Mouse (Mus musculus) right cerebral cortex, postnatal 4 days (tissue): ENCODE data around the gene Vps26a.

Source experiments
- DNase-seq: peaks from one replicate; pipeline ENCODE4 v3.0.0-alpha.2; 2022

The Vps26a gene

GRCm38 (mm10) chr10:62412906-62413605, 73.5 kb downstream of the Vps26a start:
- no peak for DNase-seq

DNA sequence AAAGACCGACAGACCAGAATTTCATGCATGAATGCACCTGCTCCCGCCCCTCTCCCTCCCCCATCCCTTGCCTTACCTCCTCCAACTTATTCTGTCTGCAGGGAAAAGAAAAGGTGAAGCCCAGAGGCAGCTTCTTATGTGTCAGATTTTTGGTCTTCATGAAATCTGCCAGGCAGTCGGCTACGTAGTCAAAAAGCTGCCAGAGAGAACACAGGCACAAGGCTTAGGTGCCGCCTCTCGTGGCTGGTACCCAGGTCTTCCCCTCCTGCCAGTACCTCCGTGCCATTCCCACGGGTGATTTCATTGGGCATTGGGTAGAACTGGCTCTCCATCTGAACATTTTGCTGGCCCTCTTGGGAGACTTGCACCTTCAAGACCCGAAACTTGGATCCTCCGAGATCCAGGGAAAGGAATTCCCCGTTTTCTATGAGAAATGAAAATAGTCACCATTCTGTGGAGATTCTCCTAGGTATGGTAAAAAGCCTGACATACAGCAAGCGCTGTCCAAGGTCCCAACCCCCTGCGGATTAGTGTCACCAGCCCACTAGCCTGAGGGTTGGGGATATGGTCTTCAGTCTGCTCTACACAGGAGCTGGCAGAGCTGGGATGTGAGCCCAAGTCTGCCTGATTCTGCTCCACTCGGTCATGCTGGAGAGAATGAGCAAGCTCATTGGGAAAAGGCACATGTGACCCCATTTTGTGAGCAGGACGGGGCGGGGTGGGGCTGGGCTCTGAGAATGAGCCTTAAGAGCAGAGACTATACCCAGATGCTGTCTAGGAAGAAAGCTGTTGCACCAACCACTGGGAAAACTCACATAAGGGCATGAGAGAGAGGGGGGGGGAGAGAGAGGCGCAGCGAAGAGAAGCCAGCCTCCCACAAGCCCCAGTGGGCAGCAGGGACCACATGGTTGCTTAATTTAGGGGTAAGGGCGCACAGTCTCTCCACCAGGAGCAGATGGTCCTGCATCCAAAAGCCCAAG, 74.9 kb downstream of the Vps26a start:
- DNase-seq = no peak

DNA sequence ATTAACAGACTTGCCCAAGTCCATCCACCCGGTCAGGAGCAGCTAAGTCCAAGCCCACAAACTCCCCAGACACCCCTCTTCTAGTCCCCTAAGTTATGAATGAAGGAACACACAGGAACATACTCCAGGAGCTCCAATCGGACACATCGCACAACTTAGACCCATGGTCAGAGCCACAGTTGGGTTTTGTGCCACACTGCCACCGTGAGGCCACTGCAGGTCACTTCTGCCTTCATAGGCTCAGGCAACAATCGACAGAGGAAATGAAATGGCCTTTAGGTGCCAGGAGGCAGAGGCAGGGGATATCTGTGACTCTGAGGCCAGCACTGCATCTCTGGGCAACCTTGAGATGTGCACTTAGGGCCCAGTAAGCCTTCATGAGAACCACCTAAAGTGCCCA, 75.7 kb downstream of the Vps26a start:
- peak; percentile 61 for DNase-seq
